Mouse (Mus musculus): ENCODE results near the gene Tpm4. TPM values are rescaled to one million over a fixed set of nuclear protein-coding genes. Genes with fewer than 3 reads are reported as not detected.

Tpm4 gene
- polyA plus RNA-seq, 1 experiment from 2014 or later: 300 TPM

- Histone ChIP-seq H3K9me3 (ENCODE audit: control insufficient read depth) (no peaks in the 10 kb centered on the region), H3K4me2 (replicated peaks; ENCODE audit: low read depth) (no peak overlapping the region), H3K27ac (ENCODE audit: low read depth, low read length) (no peak overlapping the region), H3K4me3 (ENCODE audit: low read depth, low read length) (no peak overlapping the region), H3K36me3 (ENCODE audit: control insufficient read depth, insufficient read depth) (no peaks in the 10 kb centered on the region), H3K9ac (ENCODE audit: low read depth, low read length) (no peak overlapping the region), H3K4me1 (replicated peaks; ENCODE audit: control insufficient read depth, insufficient read depth, low read length) (peaks cover 8% of the 10 kb centered on the region), H3K27me3 (replicated peaks; ENCODE audit: control insufficient read depth, insufficient read depth, low read length) (no peaks in the 10 kb centered on the region)
- no peak for TF ChIP-seq CTCF (IDR thresholded peaks at IDR 0.05; ENCODE audit: low read depth)
- WGBS: 79% methylated on average over 3 of the region's 3 CpGs
- ATAC-seq: no peak
These were observed 24.0 kb downstream of the Tpm4 start for GRCm38 (mm10) chr8:72158726-72159125.

- H3K9me3 ChIP-seq (ENCODE audit: control insufficient read depth): no peaks in the 10 kb centered on the region
- ATAC-seq: no peak
- peak overlapping the region; percentile 66; the same call in 1 of the 2 replicates for H3K27ac ChIP-seq (ENCODE audit: low read depth, low read length)
- H3K4me1 ChIP-seq (replicated peaks; ENCODE audit: control insufficient read depth, insufficient read depth, low read length): peaks cover 8% of the 10 kb centered on the region
- no peak overlapping the region for H3K9ac ChIP-seq (ENCODE audit: low read depth, low read length)
- no peaks in the 10 kb centered on the region for H3K27me3 ChIP-seq (replicated peaks; ENCODE audit: control insufficient read depth, insufficient read depth, low read length)
- 67% methylated on average over 3 of the region's 3 CpGs for WGBS
- H3K4me3 ChIP-seq (ENCODE audit: low read depth, low read length): peak overlapping the region; percentile 37
- H3K36me3 ChIP-seq (ENCODE audit: control insufficient read depth, insufficient read depth): no peaks in the 10 kb centered on the region
- peak overlapping the region; percentile 68 for H3K4me2 ChIP-seq (replicated peaks; ENCODE audit: low read depth)
- peak; percentile 33; the same call in 1 of the 2 replicates for TF ChIP-seq CTCF (IDR thresholded peaks at IDR 0.05; ENCODE audit: low read depth)
These were observed 25.2 kb downstream of the Tpm4 start for GRCm38 (mm10) chr8:72160007-72160406.

- peak within 1 kb of the TSS; percentile 90 for H3K9ac ChIP-seq (ENCODE audit: low read depth, low read length)
- WGBS: under 1% methylated on average over 82 of the region's 82 CpGs
- H3K27ac ChIP-seq (ENCODE audit: low read depth, low read length): peak within 1 kb of the TSS; percentile 93
- peak; percentile 5 for TF ChIP-seq CTCF (IDR thresholded peaks at IDR 0.05; ENCODE audit: low read depth)
- H3K27me3 ChIP-seq (replicated peaks; ENCODE audit: control insufficient read depth, insufficient read depth, low read length): no peaks in the 10 kb centered on the region
- no peaks in the 10 kb centered on the region for H3K36me3 ChIP-seq (ENCODE audit: control insufficient read depth, insufficient read depth)
- peak within 1 kb of the TSS; percentile 93 for H3K4me3 ChIP-seq (ENCODE audit: low read depth, low read length)
- peak; percentile 99 for ATAC-seq
- H3K4me2 ChIP-seq (replicated peaks; ENCODE audit: low read depth): peak within 1 kb of the TSS; percentile 84
- H3K4me1 ChIP-seq (replicated peaks; ENCODE audit: control insufficient read depth, insufficient read depth, low read length): peaks cover 8% of the 10 kb centered on the region
- H3K9me3 ChIP-seq (ENCODE audit: control insufficient read depth): no peaks in the 10 kb centered on the region
These were observed 26.2 kb downstream of the Tpm4 start, which contains the start of gene Rab8a for GRCm38 (mm10) chr8:72160707-72161697. Gene Rab8a, plus strand, starts transcription at chr8:72161200.

- Histone ChIP-seq H3K27me3 (replicated peaks; ENCODE audit: control insufficient read depth, insufficient read depth, low read length) (no peaks in the 10 kb centered on the region), H3K4me2 (replicated peaks; ENCODE audit: low read depth) (peak overlapping the region; percentile 84), H3K27ac (ENCODE audit: low read depth, low read length) (no peak overlapping the region), H3K9me3 (ENCODE audit: control insufficient read depth) (no peaks in the 10 kb centered on the region), H3K4me1 (replicated peaks; ENCODE audit: control insufficient read depth, insufficient read depth, low read length) (peaks cover 8% of the 10 kb centered on the region), H3K36me3 (ENCODE audit: control insufficient read depth, insufficient read depth) (no peaks in the 10 kb centered on the region), H3K4me3 (ENCODE audit: low read depth, low read length) (no peak overlapping the region), H3K9ac (ENCODE audit: low read depth, low read length) (no peak overlapping the region)
- TF ChIP-seq CTCF (IDR thresholded peaks at IDR 0.05; ENCODE audit: low read depth): no peak
- no peak for ATAC-seq
These were observed 28.0 kb downstream of the Tpm4 start for GRCm38 (mm10) chr8:72162821-72163220.

- peak overlapping the region; percentile 70 for H3K27ac ChIP-seq (ENCODE audit: low read depth, low read length)
- TF ChIP-seq CTCF (IDR thresholded peaks at IDR 0.05; ENCODE audit: low read depth): no peak
- H3K4me2 ChIP-seq (replicated peaks; ENCODE audit: low read depth): no peak overlapping the region
- no peak overlapping the region for H3K9ac ChIP-seq (ENCODE audit: low read depth, low read length)
- WGBS: 75% methylated on average over 3 of the region's 3 CpGs
- ATAC-seq: no peak
- H3K9me3 ChIP-seq (ENCODE audit: control insufficient read depth): no peaks in the 10 kb centered on the region
- H3K4me1 ChIP-seq (replicated peaks; ENCODE audit: control insufficient read depth, insufficient read depth, low read length): no peaks in the 10 kb centered on the region; the same call in 1 of the 2 replicates
- peaks cover 59% of the 10 kb centered on the region for H3K36me3 ChIP-seq (ENCODE audit: control insufficient read depth, insufficient read depth)
- H3K4me3 ChIP-seq (ENCODE audit: low read depth, low read length): no peak overlapping the region
- H3K27me3 ChIP-seq (replicated peaks; ENCODE audit: control insufficient read depth, insufficient read depth, low read length): no peaks in the 10 kb centered on the region
These were observed 34.4 kb downstream of the Tpm4 start for GRCm38 (mm10) chr8:72169098-72169668.

GRCm38 (mm10) chr8:72169681-72170249, 35.0 kb downstream of the Tpm4 start:
- no peak overlapping the region for H3K9ac ChIP-seq (ENCODE audit: low read depth, low read length)
- no peaks in the 10 kb centered on the region for H3K9me3 ChIP-seq (ENCODE audit: control insufficient read depth)
- H3K4me1 ChIP-seq (replicated peaks; ENCODE audit: control insufficient read depth, insufficient read depth, low read length): no peaks in the 10 kb centered on the region; the same call in 1 of the 2 replicates
- no peak for TF ChIP-seq CTCF (IDR thresholded peaks at IDR 0.05; ENCODE audit: low read depth)
- H3K4me3 ChIP-seq (ENCODE audit: low read depth, low read length): no peak overlapping the region
- H3K36me3 ChIP-seq (ENCODE audit: control insufficient read depth, insufficient read depth): peaks cover 65% of the 10 kb centered on the region
- peak overlapping the region; percentile 70 for H3K27ac ChIP-seq (ENCODE audit: low read depth, low read length)
- peak; percentile 95 for ATAC-seq
- H3K27me3 ChIP-seq (replicated peaks; ENCODE audit: control insufficient read depth, insufficient read depth, low read length): no peaks in the 10 kb centered on the region
- 47% methylated on average over 3 of the region's 3 CpGs for WGBS
- H3K4me2 ChIP-seq (replicated peaks; ENCODE audit: low read depth): no peak overlapping the region
